Mouse (Mus musculus) layer of hippocampus, adult 2 months (tissue): ENCODE data around the gene D930048N14Rik. TPM values are rescaled to one million over a fixed set of nuclear protein-coding genes. Genes with fewer than 3 reads are reported as not detected.
"Not testable (repeated sequence)": the region's sequence is repeated elsewhere in the genome, so short reads cannot be mapped to it uniquely, and the experiment has no call there.

Experiments
- DNase-seq, 2 experiments: peaks; one replicate each; pipeline ENCODE4 v3.0.0; 2022; ENCODE audit warnings: low spot score in 2 of 2
- H3K27ac ChIP-seq: fragments of 200-600 bp; 2 replicates; pipeline ENCODE4 v1.8.1; 2022
- H3K4me3 ChIP-seq: fragments of 200-600 bp; 2 replicates; pipeline ENCODE4 v1.8.1; 2022; ENCODE audit warnings: mild to moderate bottlenecking
- CTCF ChIP-seq: fragments of 200-600 bp; conservative IDR thresholded peaks from 2 replicates; pipeline ENCODE4 v1.8.1; 2022; ENCODE audit warnings: antibody characterized with exemption, mild to moderate bottlenecking, moderate library complexity
- total RNA-seq, 2 experiments: library from RNA; stranded (reverse); gene quantifications; 2 replicates each; pipeline ENCODE4 v1.2.3; 2021

Gene D930048N14Rik
- total RNA-seq, 2 experiments from 2014 or later, result 1.4 to 2.4 TPM

DNA sequence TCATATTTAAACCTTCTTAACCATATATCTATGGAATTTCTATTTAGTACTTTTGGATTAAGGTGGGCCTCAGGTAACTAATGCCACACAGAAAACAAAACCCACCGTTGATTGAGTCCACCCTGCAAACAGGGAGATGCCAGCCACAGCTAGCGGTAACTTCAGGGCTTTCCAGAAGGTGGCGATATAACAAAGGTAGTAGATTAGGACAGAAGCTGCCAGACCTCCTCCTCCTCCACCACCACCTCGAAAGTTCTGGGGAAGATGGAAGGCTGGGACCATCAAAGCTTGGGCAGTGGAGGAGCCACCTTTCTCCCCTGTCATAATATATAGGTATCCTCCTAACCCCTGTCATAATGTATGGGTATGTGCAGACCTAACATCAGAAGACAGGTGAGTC lies 33.1 kb upstream of the D930048N14Rik start:
- DNase-seq, result peak; percentile 78 to 79
- Histone ChIP-seq H3K4me3 (no peak overlapping the region), H3K27ac (no peak overlapping the region)
- TF ChIP-seq CTCF, result peak; percentile 90

DNA sequence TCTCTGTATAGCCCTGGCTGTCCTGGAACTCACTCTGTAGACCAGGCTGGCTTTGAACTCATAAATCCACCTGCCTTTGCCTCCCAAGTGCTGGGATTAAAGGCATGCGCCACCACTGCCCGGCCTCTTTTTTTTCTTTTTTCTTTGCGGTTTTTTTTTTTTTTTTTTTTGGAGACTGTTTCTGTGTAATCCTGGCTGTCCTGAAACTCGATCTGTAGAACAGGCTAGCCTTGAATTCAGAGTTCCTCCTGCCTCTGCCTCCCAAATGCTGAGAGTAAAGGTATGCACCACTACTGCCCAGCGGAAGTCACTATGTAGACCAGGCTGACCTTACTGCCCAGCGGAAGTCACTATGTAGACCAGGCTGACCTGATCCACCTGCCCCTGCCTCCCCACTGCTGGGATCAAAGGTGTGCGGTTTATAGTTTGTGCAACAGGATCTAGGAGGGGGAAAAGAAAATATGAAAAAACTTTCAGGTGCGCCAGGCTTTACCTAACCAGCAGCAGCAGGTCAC lies 31.8 kb upstream of the D930048N14Rik start:
- H3K27ac ChIP-seq, result peak overlapping the region; percentile 33; the same call in 1 of the 2 replicates
- no peak for DNase-seq
- TF ChIP-seq CTCF, result no peak
- peak overlapping the region; percentile 73 for H3K4me3 ChIP-seq

DNA sequence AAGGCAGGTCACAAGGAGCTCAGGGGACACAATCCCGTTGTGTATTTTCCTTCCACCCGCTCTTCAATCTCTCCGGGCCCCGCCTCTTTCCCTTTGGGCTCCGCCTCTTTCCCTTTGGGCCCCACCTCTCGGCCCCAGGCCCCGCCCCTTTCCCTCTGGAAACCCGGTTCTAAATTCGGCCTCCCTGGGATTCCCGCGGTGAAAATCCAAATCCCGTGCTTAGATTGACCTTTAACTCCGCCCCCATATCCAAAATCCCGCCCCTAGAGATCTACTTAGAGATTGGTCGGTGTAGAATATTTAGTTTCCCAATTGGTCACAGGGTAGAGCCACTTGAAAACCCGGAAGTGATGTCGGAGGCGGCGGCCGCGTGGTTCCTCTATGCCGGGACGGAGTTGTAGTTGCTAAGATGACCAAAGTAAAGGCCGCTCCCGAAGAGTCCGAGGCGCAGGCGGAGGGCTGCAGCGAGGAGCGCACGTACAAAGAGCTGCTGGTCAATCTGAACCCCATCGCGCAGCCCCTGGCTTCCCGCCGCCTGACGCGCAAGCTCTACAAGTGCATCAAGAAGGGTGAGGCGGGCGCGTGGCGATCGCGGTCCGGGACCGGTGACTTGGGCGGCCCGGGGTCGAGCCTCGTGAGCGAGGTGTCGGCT lies 31.2 kb upstream of the D930048N14Rik start, which contains the start of gene Nhp2:
TSS of gene Nhp2 (plus strand) at position 327 of the 652 bp plus-strand sequence.
- DNase-seq, result peak; percentile 92 to 95
- no peak; the same call in 1 of the 2 replicates for TF ChIP-seq CTCF
- peak within 1 kb of the TSS; percentile 73 for H3K4me3 ChIP-seq
- H3K27ac ChIP-seq, result peak within 1 kb of the TSS; percentile 76

DNA sequence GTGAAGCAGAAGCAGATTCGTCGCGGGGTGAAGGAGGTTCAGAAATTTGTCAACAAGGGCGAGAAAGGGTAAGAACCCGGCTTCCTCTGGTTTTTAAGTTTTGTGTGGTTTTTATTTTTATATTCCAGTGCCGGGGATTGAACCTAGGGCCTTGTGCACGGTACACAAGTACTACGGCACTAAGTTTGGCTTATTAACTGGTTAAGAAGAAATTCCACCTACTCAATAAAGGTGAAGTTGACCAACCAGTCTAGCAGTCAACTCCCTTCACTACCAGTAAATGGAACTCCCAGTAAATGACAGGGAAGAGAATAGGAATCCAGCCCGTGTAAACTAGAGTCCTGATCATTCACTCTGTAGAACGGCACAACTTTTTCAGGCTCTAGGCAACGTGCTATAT lies 30.7 kb upstream of the D930048N14Rik start:
- Histone ChIP-seq H3K4me3 (peak overlapping the region; percentile 73), H3K27ac (peak overlapping the region; percentile 76)
- no peak for DNase-seq
- no peak for TF ChIP-seq CTCF

DNA sequence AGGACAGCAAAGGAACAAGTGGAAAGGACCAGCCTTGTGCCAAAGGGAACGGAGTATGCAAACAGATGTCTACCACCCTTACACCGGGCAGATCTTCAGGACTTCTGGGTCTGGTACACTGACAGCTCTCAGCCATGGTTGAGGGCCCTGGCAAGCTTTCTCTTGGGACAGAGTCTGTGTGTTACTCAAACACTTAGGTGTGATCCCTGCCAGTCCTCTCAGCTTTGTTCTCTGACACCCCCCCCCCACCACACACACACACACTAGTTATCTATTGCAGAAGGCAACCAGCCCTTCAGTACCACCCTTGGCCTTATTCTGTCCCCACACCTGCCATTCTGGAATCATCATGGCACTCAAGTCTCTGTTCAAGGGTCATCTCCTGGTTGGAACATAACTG lies 29.0 kb upstream of the D930048N14Rik start:
- no peak for DNase-seq
- no peak for TF ChIP-seq CTCF
- peak overlapping the region; percentile 64; the same call in 1 of the 2 replicates for H3K27ac ChIP-seq
- no peak overlapping the region for H3K4me3 ChIP-seq

DNA sequence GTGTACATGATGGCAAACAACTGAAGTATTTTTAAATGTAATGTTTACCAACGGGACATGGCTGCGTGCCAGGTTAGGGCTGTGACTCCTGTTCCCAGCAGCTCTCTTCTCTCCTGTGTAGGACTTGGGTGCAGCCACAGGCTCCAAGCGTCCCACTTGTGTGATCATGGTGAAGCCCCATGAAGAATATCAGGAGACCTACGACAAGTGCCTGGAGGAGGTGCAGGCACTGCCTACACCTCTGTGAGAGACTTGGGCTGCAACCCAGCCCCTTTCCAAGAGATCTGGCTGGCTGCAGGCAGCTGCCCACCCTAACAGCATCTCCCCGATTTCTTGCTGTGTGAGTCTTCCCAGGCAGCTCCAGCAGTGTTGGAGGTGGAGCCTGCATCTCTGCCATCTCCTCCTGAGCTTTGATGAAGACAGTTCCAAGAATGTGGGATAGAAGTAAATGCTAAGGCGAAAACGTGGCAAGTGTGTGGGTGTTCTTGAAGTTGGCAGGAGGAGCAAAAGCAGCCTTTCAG lies 27.7 kb upstream of the D930048N14Rik start:
- H3K27ac ChIP-seq, result peak overlapping the region; percentile 64

DNA sequence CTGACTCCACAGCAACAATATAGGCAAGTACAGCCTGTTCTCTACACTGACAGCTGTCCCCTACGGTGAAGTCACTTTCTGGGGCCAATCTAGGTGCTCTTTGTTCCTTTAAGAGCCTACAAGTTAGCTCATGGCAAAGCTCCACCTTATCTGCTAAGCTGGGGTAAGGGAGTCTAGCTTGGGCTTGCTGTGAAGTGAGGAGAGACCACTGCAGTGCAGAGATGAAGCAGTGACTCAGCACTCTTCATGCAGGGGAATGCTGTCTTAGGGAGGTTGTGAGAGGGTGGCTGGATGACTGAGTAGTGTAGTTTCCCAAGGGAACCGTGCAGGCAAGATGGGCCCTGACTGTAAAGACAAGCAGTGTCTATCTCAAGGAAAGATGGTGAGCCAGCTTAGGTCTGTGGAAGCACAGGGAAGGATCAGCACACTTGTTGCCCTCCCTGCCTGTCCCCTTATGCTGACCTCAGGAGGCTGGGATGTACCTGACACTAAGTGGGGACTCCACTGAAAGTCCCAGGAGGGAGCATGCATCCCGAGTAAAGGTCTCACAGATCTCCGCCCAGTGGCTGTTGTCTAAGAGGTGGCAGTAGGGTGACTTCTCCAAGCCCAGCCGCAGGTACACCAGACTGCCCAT lies 25.4 kb upstream of the D930048N14Rik start:
- no peak overlapping the region for H3K4me3 ChIP-seq
- no peak for TF ChIP-seq CTCF
- peak overlapping the region; percentile 64 for H3K27ac ChIP-seq
- DNase-seq, result no peak

More for the DNA sequence above, 27.7 kb upstream of the D930048N14Rik start:
- no peak for TF ChIP-seq CTCF
- peak; percentile 43 to 74 for DNase-seq
- H3K4me3 ChIP-seq, result no peak overlapping the region

DNA sequence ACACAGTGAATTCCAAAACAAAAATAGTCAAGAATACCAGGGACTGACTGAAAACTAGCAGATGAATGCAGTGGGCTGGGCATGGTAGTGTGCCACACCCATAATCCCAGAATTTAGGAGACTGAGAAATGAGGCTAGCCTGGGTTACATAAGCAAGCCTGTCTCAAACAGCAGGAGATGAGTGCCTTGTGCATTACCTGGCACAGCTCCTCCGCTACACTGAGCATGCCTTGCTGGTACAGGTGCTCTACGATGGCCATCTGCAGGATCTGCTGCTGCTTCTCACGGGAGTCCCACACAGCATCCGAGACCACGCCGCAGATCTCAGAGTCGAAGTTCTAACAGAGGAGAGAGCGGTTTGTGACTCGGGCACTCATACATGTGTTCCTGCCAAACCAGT lies 23.3 kb upstream of the D930048N14Rik start:
- DNase-seq, result no peak
- H3K4me3 ChIP-seq, result no peak overlapping the region
- TF ChIP-seq CTCF, result no peak
- H3K27ac ChIP-seq, result peak overlapping the region; percentile 95

DNA sequence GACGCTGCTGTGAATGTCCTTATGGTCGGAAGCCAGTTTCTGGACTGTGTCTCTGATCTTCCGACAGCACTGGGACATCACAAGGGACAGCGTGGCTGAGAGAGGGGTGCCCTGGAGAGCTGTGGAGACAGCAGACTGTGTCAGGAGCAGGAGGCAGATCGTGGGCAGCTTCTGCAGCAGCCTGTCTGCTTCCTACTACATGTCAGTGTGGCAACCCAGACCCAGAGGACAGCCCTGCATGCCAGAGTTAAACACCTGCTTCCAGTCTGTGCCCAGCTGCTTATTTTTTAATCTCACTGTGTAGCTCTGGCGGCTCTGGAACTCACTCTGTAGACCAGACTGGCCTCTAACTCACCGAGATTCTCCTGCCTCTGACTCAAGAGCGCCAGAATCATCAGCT lies 22.8 kb upstream of the D930048N14Rik start:
- Histone ChIP-seq H3K27ac (peak overlapping the region; percentile 95), H3K4me3 (no peak overlapping the region)
- no peak for TF ChIP-seq CTCF
- DNase-seq, result no peak

DNA sequence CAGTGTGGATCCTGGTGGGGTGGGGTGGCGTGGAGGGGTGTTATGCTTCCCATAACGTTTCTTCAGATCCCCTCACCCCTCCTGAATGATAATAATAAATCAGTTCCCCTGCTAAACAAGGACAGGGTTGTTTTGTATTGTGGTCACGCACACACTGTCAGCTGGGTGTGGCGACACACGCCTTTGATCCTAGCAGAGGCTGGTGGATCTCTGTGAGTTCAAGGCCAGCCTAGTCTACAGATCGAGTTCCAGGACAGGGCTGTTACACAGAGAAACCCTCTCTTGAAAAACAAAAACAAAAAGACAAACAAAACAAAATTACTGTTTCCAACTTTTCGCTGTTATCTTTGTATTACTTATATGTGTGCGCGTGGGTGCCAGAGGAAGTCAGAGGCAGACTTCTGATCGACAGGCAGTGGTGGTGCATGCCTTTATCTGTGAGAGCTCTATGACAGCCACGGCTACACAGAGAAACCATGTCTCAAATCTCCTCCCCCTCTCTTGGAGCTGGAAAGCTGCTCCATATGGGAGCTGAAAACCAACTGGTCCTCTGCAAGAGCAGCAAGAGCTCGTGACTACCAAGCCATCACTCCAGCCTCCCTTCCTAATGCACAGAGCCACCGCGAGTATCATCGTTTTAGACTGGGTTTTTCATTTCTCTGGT lies 21.0 kb upstream of the D930048N14Rik start:
- TF ChIP-seq CTCF, result no peak
- peak; percentile 55 to 85 for DNase-seq
- H3K4me3 ChIP-seq, result peak overlapping the region; percentile 7; the same call in 1 of the 2 replicates
- H3K27ac ChIP-seq, result peak overlapping the region; percentile 95

DNA sequence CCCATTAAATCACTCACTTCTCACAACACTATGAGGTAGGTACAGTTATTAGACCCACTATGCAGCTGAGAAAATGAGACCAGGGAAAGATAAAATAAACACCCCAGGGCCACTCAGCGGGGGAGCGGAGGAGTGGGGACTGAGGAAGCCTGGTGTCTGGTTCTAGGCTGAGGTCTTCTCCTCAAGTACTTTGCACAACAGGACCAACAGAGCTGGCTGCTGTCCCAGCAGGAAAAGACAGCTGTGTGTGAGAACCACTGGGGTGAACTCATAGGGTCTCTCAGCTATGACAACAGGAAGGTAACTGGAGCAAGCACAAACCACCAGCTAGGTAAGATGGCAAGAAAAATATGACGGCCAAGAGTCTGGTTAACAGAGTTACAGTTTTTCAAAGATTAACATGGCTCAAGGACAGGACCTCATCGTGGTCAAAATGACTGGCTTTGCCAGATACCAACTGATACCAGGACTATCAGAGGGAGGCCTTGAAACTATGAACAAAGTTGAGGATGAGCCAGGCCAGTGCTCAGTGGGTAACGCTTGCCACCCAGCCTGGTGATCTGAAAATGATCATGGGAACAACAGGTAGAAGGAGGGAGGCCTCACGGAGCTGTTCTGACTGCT lies 18.5 kb upstream of the D930048N14Rik start:
- Histone ChIP-seq H3K27ac (peak overlapping the region; percentile 95; the same call in 1 of the 2 replicates), H3K4me3 (no peak overlapping the region)
- no peak for TF ChIP-seq CTCF
- no peak for DNase-seq

DNA sequence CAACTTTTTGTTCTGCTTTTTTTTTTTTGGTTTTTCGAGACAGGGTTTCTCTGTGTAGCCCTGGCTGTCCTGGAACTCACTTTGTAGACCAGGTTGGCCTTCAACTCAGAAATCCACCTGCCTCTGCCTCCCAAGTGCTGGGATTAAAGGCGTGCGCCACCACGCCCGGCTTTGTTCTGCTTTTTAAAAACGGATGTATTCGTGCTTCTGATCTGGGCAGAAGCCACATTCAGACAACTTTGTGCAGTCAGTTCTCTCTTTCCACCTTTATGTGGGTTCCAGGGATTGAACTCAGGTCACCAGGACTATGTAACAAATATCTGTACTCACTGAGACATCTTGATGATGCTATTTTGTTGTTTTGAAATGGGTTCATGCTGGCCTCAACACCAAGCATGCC lies 17.6 kb upstream of the D930048N14Rik start:
- H3K27ac ChIP-seq, DNase-seq, H3K4me3 ChIP-seq: not testable (repeated sequence)
